ENCODE assay signal across 18 mouse cellular contexts in genomic region chr3:37157082-37157481, GRCm38 (mm10). TPM values are rescaled to one million over a fixed set of nuclear protein-coding genes. Genes with fewer than 3 reads are reported as not detected.
A peak's percentile ranks its signal among the peaks of the same experiment; 100 is the strongest.
DNase-seq lines count a peak whose midpoint lies in the region; ATAC-seq lines count a peak whose summit lies in the region.
"Had no signal": no experiment of that assay in that cellular context is flagged by ENCODE, and none has a peak within 500 bp of the region (broad histone marks: within the 10 kb centered on the region; RNA-seq: fewer than 3 reads in every experiment).

No protein-coding gene starts in this region.

- no peaks in the 10 kb centered on the region for H3K36me3 ChIP-seq in midbrain, embryonic 11.5 days (ENCODE audit: control insufficient read depth, insufficient read depth, low read length)
- H3K36me3 ChIP-seq in midbrain, embryonic 14.5 days (ENCODE audit: control insufficient read depth, insufficient read depth, low read length) = no peaks in the 10 kb centered on the region
- no peaks in the 10 kb centered on the region for H3K36me3 ChIP-seq in liver, embryonic 15.5 days (replicated peaks)
- H3K36me3 ChIP-seq in midbrain, embryonic 15.5 days (replicated peaks) = no peaks in the 10 kb centered on the region
- H3K36me3 ChIP-seq: heart, embryonic 10.5 days; lung, embryonic 15.5 days had no signal

- WGBS in midbrain, embryonic 11.5 days = 77% methylated on average over 8 of the region's 8 CpGs
- WGBS in midbrain, embryonic 14.5 days = 78% methylated on average over 8 of the region's 8 CpGs
- 21% methylated on average over 8 of the region's 8 CpGs for WGBS in liver, embryonic 15.5 days (ENCODE audit: insufficient replicate concordance)
- 73% methylated on average over 8 of the region's 8 CpGs for WGBS in midbrain, embryonic 15.5 days

- H3K9ac ChIP-seq in midbrain, embryonic 11.5 days (ENCODE audit: low read length) = no peak overlapping the region
- no peak overlapping the region for H3K9ac ChIP-seq in midbrain, embryonic 14.5 days (replicated peaks; ENCODE audit: low read length)
- H3K9ac ChIP-seq in liver, embryonic 15.5 days = no peak overlapping the region; the same call in 1 of the 2 replicates
- H3K9ac ChIP-seq in midbrain, embryonic 15.5 days = no peak overlapping the region
- H3K9ac ChIP-seq: hindbrain, embryonic 14.5 days; lung, embryonic 15.5 days had no signal

- DNase-seq in midbrain, embryonic 11.5 days (ENCODE audit: low spot score, missing footprints) = peak; percentile 21
- DNase-seq in midbrain, embryonic 14.5 days = no peak
- no peak for DNase-seq in right cerebral cortex, postnatal 25 days
- DNase-seq: adrenal gland, postnatal 14 days; cerebellum, adult 9-11 months; gastrocnemius, postnatal 14 days; heart, postnatal 10 days; retina, postnatal 1 day had no signal

- H3K27me3 ChIP-seq in midbrain, embryonic 11.5 days (ENCODE audit: control insufficient read depth, insufficient read depth, low read length) = no peaks in the 10 kb centered on the region
- no peaks in the 10 kb centered on the region for H3K27me3 ChIP-seq in midbrain, embryonic 14.5 days (ENCODE audit: control insufficient read depth, insufficient read depth, low read length)
- no peaks in the 10 kb centered on the region for H3K27me3 ChIP-seq in liver, embryonic 15.5 days
- H3K27me3 ChIP-seq in midbrain, embryonic 15.5 days (replicated peaks) = no peaks in the 10 kb centered on the region
- H3K27me3 ChIP-seq: lung, embryonic 15.5 days had no signal

- no peak overlapping the region for H3K27ac ChIP-seq in midbrain, embryonic 11.5 days (ENCODE audit: low read depth, low read length)
- no peak overlapping the region for H3K27ac ChIP-seq in midbrain, embryonic 14.5 days (replicated peaks; ENCODE audit: low read depth, low read length)
- peak overlapping the region; percentile 42 for H3K27ac ChIP-seq in liver, embryonic 15.5 days (replicated peaks)
- no peak overlapping the region for H3K27ac ChIP-seq in midbrain, embryonic 15.5 days
- H3K27ac ChIP-seq: heart, embryonic 10.5 days; hindbrain, embryonic 14.5 days; lung, embryonic 15.5 days had no signal

- ATAC-seq in midbrain, embryonic 11.5 days (ENCODE audit: low FRiP score) = no peak
- ATAC-seq in midbrain, embryonic 14.5 days (ENCODE audit: low FRiP score, low TSS enrichment) = no peak
- ATAC-seq in common myeloid progenitor, adult 5-6 weeks (replicated peaks; ENCODE audit: low read depth, poor library complexity, severe bottlenecking) = peak; percentile 68
- ATAC-seq in liver, embryonic 15.5 days (ENCODE audit: insufficient read depth) = peak; percentile 71
- no peak for ATAC-seq in activated CD4-positive, CD25-positive, alpha-beta regulatory T cell, adult 4 months
- no peak for ATAC-seq in midbrain, embryonic 15.5 days (replicated peaks)

- H3K4me2 ChIP-seq in midbrain, embryonic 11.5 days = no peak overlapping the region
- H3K4me2 ChIP-seq in midbrain, embryonic 14.5 days (ENCODE audit: low read length) = no peak overlapping the region
- H3K4me2 ChIP-seq in liver, embryonic 15.5 days = peak overlapping the region; percentile 11; the same call in 1 of the 2 replicates
- no peak overlapping the region for H3K4me2 ChIP-seq in midbrain, embryonic 15.5 days
- H3K4me2 ChIP-seq: hindbrain, embryonic 14.5 days; lung, embryonic 15.5 days had no signal

- H3K9me3 ChIP-seq in midbrain, embryonic 11.5 days (ENCODE audit: control insufficient read depth, low read length) = no peaks in the 10 kb centered on the region
- no peaks in the 10 kb centered on the region for H3K9me3 ChIP-seq in midbrain, embryonic 14.5 days (ENCODE audit: control insufficient read depth, low read length)
- H3K9me3 ChIP-seq in liver, embryonic 15.5 days (replicated peaks) = no peaks in the 10 kb centered on the region
- no peaks in the 10 kb centered on the region for H3K9me3 ChIP-seq in midbrain, embryonic 15.5 days
- H3K9me3 ChIP-seq: heart, embryonic 10.5 days; lung, embryonic 15.5 days had no signal

- no peak overlapping the region for H3K4me3 ChIP-seq in midbrain, embryonic 11.5 days (ENCODE audit: low read depth, low read length)
- H3K4me3 ChIP-seq in midbrain, embryonic 14.5 days (replicated peaks; ENCODE audit: low read depth, low read length) = no peak overlapping the region
- no peak overlapping the region for H3K4me3 ChIP-seq in liver, embryonic 15.5 days (replicated peaks)
- H3K4me3 ChIP-seq in midbrain, embryonic 15.5 days = no peak overlapping the region
- H3K4me3 ChIP-seq: heart, embryonic 10.5 days; lung, embryonic 15.5 days had no signal

- H3K4me1 ChIP-seq in midbrain, embryonic 11.5 days (ENCODE audit: control insufficient read depth, insufficient read depth, low read length) = no peaks in the 10 kb centered on the region
- no peaks in the 10 kb centered on the region for H3K4me1 ChIP-seq in midbrain, embryonic 14.5 days (ENCODE audit: control insufficient read depth, insufficient read depth, low read length)
- peaks cover 42% of the 10 kb centered on the region for H3K4me1 ChIP-seq in liver, embryonic 15.5 days (replicated peaks)
- H3K4me1 ChIP-seq in midbrain, embryonic 15.5 days = no peaks in the 10 kb centered on the region
- H3K4me1 ChIP-seq: lung, embryonic 15.5 days had no signal

RNA-seq across cellular contexts. Expression of gene Il2, which starts 31.3 kb away (rescaled TPM):
- 0.39 and 0.49 TPM in 2 replicates for polyA plus RNA-seq in midbrain, embryonic 11.5 days (2014; fragmentation: Nextera tagmentation; extraction: Ambion mirVana)
- polyA plus RNA-seq in midbrain, embryonic 14.5 days (2014; fragmentation: Nextera tagmentation; extraction: Ambion mirVana) = 0.46 and 0.62 TPM in 2 replicates
- total RNA-seq in common myeloid progenitor, adult 5-6 weeks (2017) = not detected in 2 replicates
- 0.14 TPM in 1 of 2 replicates, not detected in the other for polyA plus RNA-seq in liver, embryonic 15.5 days (2015; fragmentation: Nextera tagmentation; extraction: Ambion mirVana)
- polyA plus RNA-seq in activated CD4-positive, CD25-positive, alpha-beta regulatory T cell, adult 4 months (2017; shearing (Covaris generic)) = 1 to 10 TPM; 1.1 to 1.7 TPM
- polyA plus RNA-seq in midbrain, embryonic 15.5 days (2015; fragmentation: Nextera tagmentation; extraction: Ambion mirVana) = 0.15 and 0.46 TPM in 2 replicates
- total RNA-seq: adrenal gland, postnatal 14 days; gastrocnemius, postnatal 14 days; heart, postnatal 10 days; layer of hippocampus, adult 18-20 months; left cerebral cortex, adult 18-20 months; neutrophil, adult 5-6 weeks had no signal

Comparison
In these comparisons a context has a peak if more than half of its experiments do, and no peak if none do; other contexts are left out.
1. ATAC-seq: peak in common myeloid progenitor, adult 5-6 weeks (single experiment) and liver, embryonic 15.5 days (single experiment); none in midbrain, embryonic 11.5 days (single experiment), midbrain, embryonic 14.5 days (single experiment), activated CD4-positive, CD25-positive, alpha-beta regulatory T cell, adult 4 months (single experiment) and midbrain, embryonic 15.5 days (single experiment).